Mouse (Mus musculus) liver, embryonic 14.5 days (tissue): Measurements from ENCODE around the gene Ptprd. TPM values are rescaled to one million over a fixed set of nuclear protein-coding genes. Genes with fewer than 3 reads are reported as not detected.

Experiments used
- ATAC-seq: fragments of 200-750 bp; cut with Nextera tagmentation; 2 replicates; pipeline ENCODE4 v1.8.0; 2017; ENCODE audit warnings: moderate number of reproducible peaks, mild to moderate bottlenecking, moderate library complexity; ENCODE audit not compliant: insufficient read depth
- DNase-seq, 3 experiments: peaks; one replicate each; pipeline ENCODE4 v3.0.0-alpha.2; 2012 to 2013; ENCODE audit warnings: low read depth in 3 of 3, low spot score in 3 of 3
- H3K27ac ChIP-seq: fragments of 300-500 bp; sonication (generic); 2 replicates; pipeline ENCODE4 v1.5.1; 2014; ENCODE audit warnings: moderate library complexity, mild to moderate bottlenecking, control low read depth, inconsistent platforms
- H3K27me3 ChIP-seq: fragments of 300-500 bp; sonication (generic); 2 replicates; pipeline ENCODE4 v1.6.1; 2014; ENCODE audit warnings: mild to moderate bottlenecking, low read length, moderate library complexity; ENCODE audit not compliant: control insufficient read depth, insufficient read depth
- H3K36me3 ChIP-seq: fragments of 300-500 bp; sonication (generic); replicated peaks from 2 replicates; pipeline ENCODE4 v1.6.1; 2014; ENCODE audit warnings: low read depth; ENCODE audit not compliant: control insufficient read depth, insufficient read depth
- H3K4me1 ChIP-seq, 2 experiments: fragments of 200-500 bp in 1 of 2; fragments of 300-500 bp in 1 of 2; sonication (generic) in 1 of 2; replicated peaks; 2 replicates each; pipeline ENCODE4 v1.6.1; 2012 to 2014; ENCODE audit warnings: antibody characterized with exemption in 1 of 2, inconsistent platforms in 1 of 2, low read length in 1 of 2; ENCODE audit not compliant: control insufficient read depth in 2 of 2, insufficient read depth in 2 of 2
- H3K4me2 ChIP-seq: fragments of 300-500 bp; sonication (generic); 2 replicates; pipeline ENCODE4 v1.6.1; 2014; ENCODE audit warnings: low read depth, mild to moderate bottlenecking, control low read depth, moderate library complexity
- H3K4me3 ChIP-seq, 2 experiments: fragments of 200-500 bp in 1 of 2; fragments of 300-500 bp in 1 of 2; sonication (generic) in 1 of 2; 2 replicates each; pipeline ENCODE4 v1.5.1; 2012 to 2014; ENCODE audit warnings: low read depth in 2 of 2, low read length in 2 of 2, mild to moderate bottlenecking in 2 of 2, control low read depth in 1 of 2, inconsistent platforms in 1 of 2, moderate library complexity in 1 of 2; ENCODE audit not compliant: insufficient read depth in 1 of 2
- H3K9ac ChIP-seq: fragments of 300-500 bp; sonication (generic); replicated peaks from 2 replicates; pipeline ENCODE4 v1.6.1; 2014; ENCODE audit warnings: mild to moderate bottlenecking, control low read depth, moderate library complexity
- H3K9me3 ChIP-seq: fragments of 300-500 bp; sonication (generic); 2 replicates; pipeline ENCODE4 v1.6.1; 2016; ENCODE audit warnings: low read length, mixed read lengths; ENCODE audit not compliant: control insufficient read depth
- CTCF ChIP-seq: IDR thresholded peaks from 2 replicates; pipeline ENCODE4 v1.5.1; 2016; ENCODE audit warnings: antibody characterized with exemption, low read depth, control low read depth
- EP300 ChIP-seq: IDR thresholded peaks from 2 replicates; pipeline ENCODE4 v1.6.1; 2016; ENCODE audit warnings: antibody characterized with exemption, low read depth
- WGBS: fragments of 180-500 bp; shearing (Covaris S2); extraction: QIAGEN DNeasy Blood & Tissue Kit; methylation state at CpG from one replicate; pipeline ENCODE4 v1.1.7; 2014; ENCODE audit not compliant: insufficient replicate concordance; 5-methylcytosine and 5-hydroxymethylcytosine counted together
- polyA plus RNA-seq, 2 experiments: library from polyadenylated mRNA; depleted of rRNA in 1 of 2; stranded (reverse) in 1 of 2; unstranded in 1 of 2; fragments of >200 nt; fragmentation: Nextera tagmentation in 1 of 2; extraction: Ambion mirVana in 1 of 2; gene quantifications; 2 replicates each; pipeline versions ENCODE4 v1.2.1 to v1.2.3; 2012 to 2014

Ptprd gene
- polyA plus RNA-seq, 2 experiments, result 1.5 to 2.8 TPM

GRCm38 (mm10) chr4:77537843-77538242 is 673.9 kb downstream of the Ptprd start:
- no peak overlapping the region for H3K4me3 ChIP-seq
- TF ChIP-seq EP300 (no peak), CTCF (no peak)
- no peaks in the 10 kb centered on the region for H3K27me3 ChIP-seq
- no peak overlapping the region for H3K9ac ChIP-seq
- H3K36me3 ChIP-seq, result no peaks in the 10 kb centered on the region
- ATAC-seq, result no peak
- WGBS, result 69% methylated on average over 4 of the region's 4 CpGs
- no peak for DNase-seq
- no peaks in the 10 kb centered on the region for H3K4me1 ChIP-seq
- H3K27ac ChIP-seq, result no peak overlapping the region
- H3K4me2 ChIP-seq, result no peak overlapping the region
- no peaks in the 10 kb centered on the region for H3K9me3 ChIP-seq

GRCm38 (mm10) chr4:77537336-77537735 is 674.4 kb downstream of the Ptprd start:
- H3K4me3 ChIP-seq, result no peak overlapping the region
- WGBS, result 53% methylated on average over 5 of the region's 5 CpGs
- H3K36me3 ChIP-seq, result no peaks in the 10 kb centered on the region
- no peak for DNase-seq
- H3K4me2 ChIP-seq, result no peak overlapping the region
- H3K9ac ChIP-seq, result no peak overlapping the region
- ATAC-seq, result no peak
- TF ChIP-seq EP300, result no peak
- no peak for TF ChIP-seq CTCF
- no peaks in the 10 kb centered on the region for H3K27me3 ChIP-seq
- H3K4me1 ChIP-seq, result no peaks in the 10 kb centered on the region
- no peaks in the 10 kb centered on the region for H3K9me3 ChIP-seq
- H3K27ac ChIP-seq, result no peak overlapping the region

- Histone ChIP-seq H3K9ac (no peak overlapping the region), H3K4me2 (no peak overlapping the region), H3K4me1 (no peaks in the 10 kb centered on the region), H3K27me3 (no peaks in the 10 kb centered on the region), H3K36me3 (no peaks in the 10 kb centered on the region), H3K9me3 (no peaks in the 10 kb centered on the region), H3K27ac (no peak overlapping the region), H3K4me3 (no peak overlapping the region)
- 60% methylated on average over 6 of the region's 6 CpGs for WGBS
- ATAC-seq, result no peak
- no peak for TF ChIP-seq CTCF
- TF ChIP-seq EP300, result no peak
- no peak for DNase-seq
Measured at GRCm38 (mm10) chr4:77535601-77536000, 676.2 kb downstream of the Ptprd start.

- Histone ChIP-seq H3K9ac (no peak overlapping the region), H3K27me3 (no peaks in the 10 kb centered on the region), H3K27ac (no peak overlapping the region), H3K9me3 (no peaks in the 10 kb centered on the region), H3K36me3 (no peaks in the 10 kb centered on the region), H3K4me1 (no peaks in the 10 kb centered on the region), H3K4me3 (no peak overlapping the region), H3K4me2 (no peak overlapping the region)
- ATAC-seq (no peak), DNase-seq (no peak)
- TF ChIP-seq EP300 (no peak), CTCF (no peak)
- 59% methylated on average over 4 of the region's 4 CpGs for WGBS
Measured at GRCm38 (mm10) chr4:77534553-77534952, 677.2 kb downstream of the Ptprd start.

- DNase-seq (no peak), ATAC-seq (no peak)
- 35% methylated on average over 5 of the region's 5 CpGs for WGBS
- Histone ChIP-seq H3K36me3 (no peaks in the 10 kb centered on the region), H3K4me1 (no peaks in the 10 kb centered on the region), H3K27ac (no peak overlapping the region), H3K9me3 (no peaks in the 10 kb centered on the region), H3K4me3 (no peak overlapping the region), H3K4me2 (no peak overlapping the region), H3K27me3 (no peaks in the 10 kb centered on the region), H3K9ac (no peak overlapping the region)
- TF ChIP-seq CTCF (peak; percentile 46), EP300 (no peak)
Measured at GRCm38 (mm10) chr4:77519166-77519565, 692.6 kb downstream of the Ptprd start.
